Mouse (Mus musculus) left cerebral cortex, postnatal 4 days (tissue): ENCODE results near the gene Zfp358. TPM values are rescaled to one million over a fixed set of nuclear protein-coding genes. Genes with fewer than 3 reads are reported as not detected.

ENCODE experiments used
- DNase-seq: peaks from one replicate; pipeline ENCODE4 v3.0.0-alpha.2; 2022
- intact Hi-C: fragments of 180-260 bp; cut with DNase I; formaldehyde crosslinking; loops from one replicate; pipeline ENCODE4 v1.15.1; 2025
- total RNA-seq, 2 experiments: library from RNA; stranded (reverse); gene quantifications; 2 replicates each; pipeline ENCODE4 v1.2.3; 2021

Gene Zfp358
- 10 to 100 TPM; 43.3 TPM for total RNA-seq

GRCm38 (mm10) chr8:3492901-3493844 lies at the start of gene Zfp358:
Gene Zfp358 (plus strand): TSS chr8:3493138.
- intact Hi-C loops = no loop called here
- peak; percentile 89 for DNase-seq

DNA sequence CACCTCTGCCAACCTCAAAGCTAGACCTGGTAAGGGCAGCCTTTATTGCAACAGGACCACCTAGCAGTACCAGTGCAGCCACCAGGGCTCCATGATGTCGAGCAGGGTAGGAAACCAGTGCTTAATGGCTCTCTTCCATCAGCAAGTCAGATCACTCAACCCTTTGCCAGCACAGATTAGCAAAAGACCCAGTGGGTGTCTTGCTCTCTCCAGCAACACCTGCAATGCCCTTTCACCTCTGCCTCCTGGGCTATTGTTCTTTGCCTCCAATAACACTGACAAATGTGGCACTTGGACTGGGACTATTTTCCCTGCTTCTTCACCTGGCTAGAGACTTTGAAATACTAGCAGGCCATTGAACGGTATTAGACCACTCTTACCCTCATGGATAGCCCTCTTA lies 43.7 kb upstream of the Zfp358 start:
- DNase-seq = no peak
- intact Hi-C loops = no loop called here

DNA sequence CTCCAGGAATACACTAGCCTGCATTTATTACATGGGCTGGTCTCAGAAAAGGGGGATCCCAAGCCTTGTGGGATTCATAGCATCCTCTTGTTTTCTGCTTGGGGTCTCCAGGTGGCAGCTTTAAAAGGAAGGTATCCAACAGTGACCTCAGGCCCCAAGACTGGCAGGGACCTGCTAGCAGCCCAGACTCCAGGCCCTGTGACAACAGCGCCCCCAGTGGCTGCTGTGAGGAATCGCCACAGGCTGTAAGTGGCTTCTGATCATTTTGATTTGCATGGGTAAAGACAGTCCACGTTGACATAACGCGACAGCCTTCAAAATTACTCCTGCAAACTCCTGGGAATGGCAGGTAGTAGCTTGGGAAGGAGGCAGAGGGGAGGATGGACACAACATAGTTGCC lies 42.3 kb upstream of the Zfp358 start:
- intact Hi-C loops = no loop called here
- peak; percentile 63 for DNase-seq

- no peak for DNase-seq
Observed at GRCm38 (mm10) chr8:3451992-3452391, 40.9 kb upstream of the Zfp358 start.

GRCm38 (mm10) chr8:3463248-3463647 lies 29.7 kb upstream of the Zfp358 start:
- no peak for DNase-seq
- intact Hi-C loops = loop anchor here (10.0 kb wide), 1 partner anchor 212 kb away; the partner anchor contains the start of genes Fcor and Trappc5

More at GRCm38 (mm10) chr8:3451992-3452391, 40.9 kb upstream of the Zfp358 start:
- intact Hi-C loops = no loop called here

- DNase-seq = peak; percentile 55
- intact Hi-C loops = loop anchor here (10.0 kb wide), 1 partner anchor 210 kb away; the partner anchor contains the start of genes Fcor and Trappc5
Observed at GRCm38 (mm10) chr8:3464309-3464708, 28.6 kb upstream of the Zfp358 start.

- intact Hi-C loops = loop anchor here (10.0 kb wide), 1 partner anchor 208 kb away; the partner anchor contains the start of genes Fcor and Trappc5
Observed at GRCm38 (mm10) chr8:3467006-3467885, 25.7 kb upstream of the Zfp358 start, which contains the start of gene Pex11g. Gene Pex11g (minus strand): TSS chr8:3467680.

DNA sequence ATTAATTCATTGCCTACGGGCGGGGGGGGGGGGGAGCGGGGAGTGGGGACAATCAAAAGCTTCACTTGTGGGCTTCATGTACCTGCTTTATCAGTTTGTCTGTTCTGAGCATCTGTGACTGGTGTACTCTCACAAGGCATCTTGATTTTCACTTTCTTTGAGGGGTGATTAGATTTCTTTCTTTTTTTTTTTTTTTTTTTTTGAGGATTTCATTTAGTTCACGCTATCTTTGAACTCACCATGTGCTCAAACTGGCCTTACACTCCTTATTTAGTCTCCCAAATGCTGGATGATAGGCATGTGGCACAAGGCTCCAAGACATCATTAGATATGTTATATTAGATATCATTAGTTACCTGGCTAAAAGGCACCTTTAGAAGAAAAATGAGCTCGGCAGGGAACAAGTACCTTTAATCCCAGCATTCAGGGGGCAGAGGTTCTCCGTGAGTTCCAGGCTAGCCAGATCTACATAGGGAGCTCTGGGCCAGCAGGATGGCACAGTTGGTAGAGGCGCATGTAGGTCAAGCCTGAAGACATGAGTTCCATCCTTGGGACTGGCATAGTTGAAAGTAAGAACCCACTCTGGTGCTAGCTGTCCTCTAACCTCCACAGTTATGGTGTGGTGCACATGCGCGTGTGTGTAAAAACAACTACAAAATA lies 24.9 kb upstream of the Zfp358 start:
- DNase-seq = no peak
- intact Hi-C loops = loop anchor here (10.0 kb wide), 1 partner anchor 207 kb away; the partner anchor contains the start of genes Fcor and Trappc5

More at GRCm38 (mm10) chr8:3467006-3467885, 25.7 kb upstream of the Zfp358 start, which contains the start of gene Pex11g:
- DNase-seq = peak; percentile 98

GRCm38 (mm10) chr8:3468838-3469237 lies 24.1 kb upstream of the Zfp358 start:
- intact Hi-C loops = loop anchor here (10.0 kb wide), 1 partner anchor 206 kb away; the partner anchor contains the start of genes Fcor and Trappc5
- no peak for DNase-seq

- intact Hi-C loops = no loop called here
- DNase-seq = no peak
Observed at GRCm38 (mm10) chr8:3470562-3470961, 22.4 kb upstream of the Zfp358 start, which contains the start of gene Tex45. Gene Tex45 (plus strand): TSS chr8:3470862.

GRCm38 (mm10) chr8:3475715-3476429 lies 17.1 kb upstream of the Zfp358 start:
- intact Hi-C loops = no loop called here
- no peak for DNase-seq

DNA sequence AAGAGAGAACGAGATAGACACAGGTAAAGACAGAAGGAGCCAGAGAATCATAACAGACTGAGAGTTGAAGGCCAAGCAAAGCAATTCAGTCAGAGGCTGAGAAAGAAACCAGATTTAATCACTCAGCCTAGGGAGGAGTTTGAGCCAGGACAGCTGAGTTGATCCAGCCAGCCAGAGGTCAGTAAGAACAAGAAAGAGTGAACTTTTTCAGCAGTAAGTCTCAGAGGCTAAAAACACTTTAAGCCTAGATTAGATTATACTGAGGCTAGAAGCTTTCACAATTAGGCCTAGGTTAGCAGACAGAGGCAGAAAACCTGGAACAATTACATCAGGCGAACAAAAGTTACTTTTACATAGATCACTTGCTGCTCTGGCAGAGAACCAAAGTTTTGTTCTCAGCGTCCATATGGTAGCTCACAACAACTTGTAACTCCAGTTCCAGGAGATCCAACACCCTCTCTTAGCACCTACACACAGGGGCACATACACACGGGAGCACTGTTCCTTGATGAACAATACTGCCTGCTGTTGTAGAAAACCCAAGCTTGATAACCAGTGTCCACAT lies 12.6 kb upstream of the Zfp358 start:
- intact Hi-C loops = no loop called here
- no peak for DNase-seq

- DNase-seq = no peak
- intact Hi-C loops = no loop called here
Observed at GRCm38 (mm10) chr8:3481605-3482004, 11.3 kb upstream of the Zfp358 start.

DNA sequence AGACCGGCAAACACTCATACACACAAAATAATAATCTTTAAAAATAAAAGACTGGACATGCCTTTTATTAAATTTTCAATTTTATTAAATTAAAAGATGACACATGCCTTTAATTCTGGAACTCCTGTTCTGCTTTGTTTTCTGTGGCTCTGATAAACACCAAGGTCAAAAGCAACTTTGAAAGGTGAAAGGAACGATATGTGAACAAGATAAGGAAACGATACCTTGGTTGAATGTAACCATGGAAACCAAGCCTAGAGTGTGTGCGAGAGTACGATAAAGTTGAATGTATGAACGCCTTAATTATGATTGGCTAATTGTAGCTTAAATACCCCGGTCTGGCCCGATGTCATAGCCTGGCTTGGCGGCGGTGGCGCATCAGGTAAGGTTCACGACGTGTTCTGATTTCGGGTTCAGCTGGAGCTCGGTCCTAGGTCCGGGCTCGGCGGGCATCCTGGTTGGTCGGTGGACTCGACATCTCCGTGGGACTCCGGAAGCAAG lies 10.6 kb upstream of the Zfp358 start:
- intact Hi-C loops = no loop called here
- DNase-seq = no peak

DNA sequence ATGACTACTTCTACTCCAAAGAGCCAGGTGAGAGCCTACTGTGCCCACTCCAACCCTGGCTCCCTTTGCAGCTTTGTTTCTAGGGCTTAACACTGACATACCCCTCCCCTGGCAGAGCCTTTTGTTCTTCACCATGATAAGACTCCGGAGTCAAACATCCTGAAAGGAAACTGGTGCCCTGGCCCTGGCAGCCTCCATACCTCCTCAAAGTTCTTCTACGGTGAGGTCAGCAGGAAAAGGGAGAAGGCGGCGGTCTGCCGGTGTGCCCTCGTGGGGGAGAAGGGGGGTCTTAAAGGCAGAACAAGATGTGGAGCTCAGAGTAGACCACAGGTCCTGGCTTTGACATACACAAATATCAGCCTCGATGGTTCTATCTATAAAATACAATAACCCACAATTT lies 9.4 kb upstream of the Zfp358 start:
- no peak for DNase-seq
- intact Hi-C loops = no loop called here

DNA sequence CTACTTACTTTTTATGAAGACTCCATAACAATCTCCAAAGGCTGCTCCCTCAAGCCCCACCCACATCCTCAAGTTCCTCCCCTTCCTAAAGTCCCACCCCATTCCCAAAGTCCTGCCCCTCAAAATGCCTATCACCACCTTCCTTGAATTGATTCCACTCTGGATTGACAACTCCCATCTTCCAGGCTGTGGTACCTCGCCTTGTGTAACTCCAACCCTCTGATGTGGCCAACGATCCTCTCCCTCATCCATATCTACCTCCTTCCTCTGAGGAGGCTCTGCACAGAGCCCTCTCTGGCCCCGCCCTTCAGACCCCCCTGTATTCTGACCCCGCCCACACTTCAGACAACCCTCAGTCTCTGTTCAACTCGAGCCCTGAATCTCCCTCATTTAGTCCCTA lies 7.7 kb upstream of the Zfp358 start:
- DNase-seq = no peak
- intact Hi-C loops = no loop called here

DNA sequence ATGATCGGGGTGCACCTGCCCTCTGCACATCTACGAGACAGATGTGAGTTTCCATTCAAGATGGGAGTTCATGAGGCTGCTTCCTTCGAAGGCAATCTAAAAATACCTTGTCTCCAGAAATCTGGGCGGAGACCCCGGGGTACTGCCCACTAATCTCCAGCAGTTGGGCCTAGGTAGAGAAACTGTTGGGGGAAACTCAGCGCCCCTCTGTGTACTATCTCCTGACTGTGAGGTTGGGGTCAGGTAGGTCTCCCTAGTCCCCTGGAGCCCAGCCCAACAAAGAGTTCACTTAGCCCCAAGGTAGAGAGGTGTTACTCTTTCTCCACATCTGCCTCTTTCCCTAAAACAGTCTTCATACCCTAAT lies 889 bp downstream of the Zfp358 start:
- intact Hi-C loops = no loop called here
- DNase-seq = no peak

GRCm38 (mm10) chr8:3495578-3496427 lies 2.9 kb downstream of the Zfp358 start:
- intact Hi-C loops = no loop called here
- no peak for DNase-seq
